Mouse (Mus musculus) lung, postnatal 0 days (tissue): ENCODE data around the gene Adipor2.

Experiments
- CTCF ChIP-seq: IDR thresholded peaks from 2 replicates; pipeline ENCODE4 v1.5.1; 2016; ENCODE audit warnings: antibody characterized with exemption, mild to moderate bottlenecking
- EP300 ChIP-seq: IDR thresholded peaks from 2 replicates; pipeline ENCODE4 v1.6.1; 2016; ENCODE audit warnings: antibody characterized with exemption, mild to moderate bottlenecking, control low read depth

- no peak for TF ChIP-seq CTCF
- TF ChIP-seq EP300, result peak; percentile 91
Observed at GRCm38 (mm10) chr6:119431751-119432324, 14.3 kb upstream of the Adipor2 start.
